Comparison of ENCODE assay signal across 21 mouse cellular contexts in the genomic region with DNA sequence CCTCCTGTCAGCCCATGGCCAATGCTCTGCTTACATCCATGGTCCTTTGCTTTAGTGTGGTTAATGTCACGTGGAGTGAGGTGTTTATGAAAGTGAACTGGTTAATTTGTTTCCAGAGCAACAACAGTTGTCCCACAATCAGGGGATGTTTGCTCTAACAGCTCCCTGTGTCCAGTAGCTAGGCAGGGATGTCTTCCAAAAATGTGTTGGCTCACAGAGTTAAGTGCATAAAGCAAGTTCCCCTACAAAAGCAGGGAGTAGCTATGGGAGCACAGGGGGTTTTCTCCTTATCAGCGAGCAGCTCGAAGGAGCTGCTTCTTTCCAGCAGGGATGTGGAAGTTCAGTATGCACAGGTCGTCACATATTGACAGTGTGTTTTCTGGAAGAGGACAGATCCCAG. TPM values are rescaled to one million over a fixed set of nuclear protein-coding genes. Genes with fewer than 3 reads are reported as not detected.
DNase-seq lines count a peak whose midpoint lies in the region; ATAC-seq and TF ChIP-seq lines count a peak whose summit lies in the region.
"Had no signal": no experiment of that assay in that cellular context is flagged by ENCODE, and none has a peak within 500 bp of the region (broad histone marks: within the 10 kb centered on the region; RNA-seq: fewer than 3 reads in every experiment).

No protein-coding gene starts in this region.

- TF ChIP-seq POLR2A in brain, embryonic 14.5 days (IDR thresholded peaks at IDR 0.05; ENCODE audit: borderline replicate concordance, extremely low read depth, insufficient read depth, insufficient read length, poor library complexity, severe bottlenecking) = no peak

- H3K27ac ChIP-seq in heart, embryonic 12.5 days (ENCODE audit: poor library complexity, severe bottlenecking) = no peak overlapping the region
- H3K27ac ChIP-seq in hindbrain, postnatal 0 days = no peak overlapping the region
- H3K27ac ChIP-seq in hindbrain, embryonic 14.5 days = no peak overlapping the region
- H3K27ac ChIP-seq in limb, embryonic 10.5 days = no peak overlapping the region
- H3K27ac ChIP-seq: embryonic facial prominence, embryonic 10.5 days; heart, embryonic 15.5 days had no signal

- H3K36me3 ChIP-seq in heart, embryonic 12.5 days = no peaks in the 10 kb centered on the region
- H3K36me3 ChIP-seq in hindbrain, postnatal 0 days (ENCODE audit: insufficient read depth, low read length) = no peaks in the 10 kb centered on the region
- no peaks in the 10 kb centered on the region for H3K36me3 ChIP-seq in hindbrain, embryonic 14.5 days (replicated peaks; ENCODE audit: control insufficient read depth, insufficient read depth)
- no peaks in the 10 kb centered on the region for H3K36me3 ChIP-seq in limb, embryonic 10.5 days
- H3K36me3 ChIP-seq: embryonic facial prominence, embryonic 10.5 days; heart, embryonic 15.5 days had no signal

- H3K4me1 ChIP-seq in heart, embryonic 12.5 days (replicated peaks) = 0 out of 2 replicates have a peak, but pooled peaks cover 5% of the 10 kb centered on the region
- H3K4me1 ChIP-seq in hindbrain, postnatal 0 days (ENCODE audit: insufficient read depth, low read length) = no peaks in the 10 kb centered on the region; the same call in 1 of the 2 replicates
- H3K4me1 ChIP-seq in hindbrain, embryonic 14.5 days (replicated peaks; ENCODE audit: control insufficient read depth, insufficient read depth, low read length) = no peaks in the 10 kb centered on the region
- H3K4me1 ChIP-seq in limb, embryonic 10.5 days = peaks cover 6% of the 10 kb centered on the region

- TF ChIP-seq CTCF in hindbrain, postnatal 0 days (IDR thresholded peaks at IDR 0.05; ENCODE audit: low read depth) = no peak
- TF ChIP-seq CTCF in brain, embryonic 14.5 days (IDR thresholded peaks at IDR 0.05; ENCODE audit: borderline replicate concordance, extremely low read depth, insufficient read depth, insufficient read length) = no peak

- WGBS in heart, embryonic 12.5 days = 49% methylated on average over 4 of the region's 4 CpGs
- WGBS in hindbrain, postnatal 0 days = 35% methylated on average over 4 of the region's 4 CpGs
- 75% methylated on average over 4 of the region's 4 CpGs for WGBS in hindbrain, embryonic 14.5 days
- WGBS in limb, embryonic 10.5 days = 75% methylated on average over 4 of the region's 4 CpGs

- no peak overlapping the region for H3K4me3 ChIP-seq in heart, embryonic 12.5 days
- no peak overlapping the region for H3K4me3 ChIP-seq in hindbrain, postnatal 0 days (ENCODE audit: low read length)
- H3K4me3 ChIP-seq in hindbrain, embryonic 14.5 days (replicated peaks; ENCODE audit: low read length) = no peak overlapping the region
- no peak overlapping the region for H3K4me3 ChIP-seq in limb, embryonic 10.5 days
- H3K4me3 ChIP-seq: embryonic facial prominence, embryonic 10.5 days; heart, embryonic 15.5 days had no signal

- H3K27me3 ChIP-seq in heart, embryonic 12.5 days (replicated peaks) = no peaks in the 10 kb centered on the region
- H3K27me3 ChIP-seq in hindbrain, postnatal 0 days (ENCODE audit: insufficient read depth, low read length) = no peaks in the 10 kb centered on the region
- H3K27me3 ChIP-seq in hindbrain, embryonic 14.5 days (ENCODE audit: control insufficient read depth, insufficient read depth, low read length) = no peaks in the 10 kb centered on the region
- no peaks in the 10 kb centered on the region for H3K27me3 ChIP-seq in limb, embryonic 10.5 days (ENCODE audit: low read depth, poor library complexity, severe bottlenecking)
- H3K27me3 ChIP-seq: CH12.LX; heart, embryonic 15.5 days had no signal

- no peak overlapping the region for H3K4me2 ChIP-seq in heart, embryonic 12.5 days
- no peak overlapping the region for H3K4me2 ChIP-seq in hindbrain, postnatal 0 days (ENCODE audit: low read depth, low read length)
- no peak overlapping the region for H3K4me2 ChIP-seq in hindbrain, embryonic 14.5 days (replicated peaks)
- H3K4me2 ChIP-seq: heart, embryonic 15.5 days had no signal

- DNase-seq in heart, adult 11 months = peak; percentile 86
- peak; percentile 60 to 63 for DNase-seq in heart, postnatal 10 days
- no peak for DNase-seq in heart, adult 8-10 months (ENCODE audit: low spot score)
- peak; percentile 46 for DNase-seq in hindbrain, postnatal 0 days (ENCODE audit: low spot score)
- DNase-seq in hindbrain, embryonic 14.5 days (ENCODE audit: low spot score) = no peak
- DNase-seq in brain, embryonic 14.5 days (ENCODE audit: low read depth) = peak; percentile 29
- DNase-seq in limb, embryonic 10.5 days (ENCODE audit: low spot score) = no peak
- DNase-seq: adrenal gland, adult 2 months; adrenal gland, postnatal 25 days; cerebellum, adult 2 months; cerebellum, postnatal 10 days; gastrocnemius, postnatal 14 days; kidney, adult 8-10 months had no signal

- H3K9ac ChIP-seq in heart, embryonic 12.5 days = no peak overlapping the region
- no peak overlapping the region for H3K9ac ChIP-seq in hindbrain, postnatal 0 days (replicated peaks; ENCODE audit: low read length)
- H3K9ac ChIP-seq in hindbrain, embryonic 14.5 days = no peak overlapping the region
- H3K9ac ChIP-seq: heart, embryonic 15.5 days had no signal

- H3K9me3 ChIP-seq in heart, embryonic 12.5 days (replicated peaks) = no peaks in the 10 kb centered on the region
- no peaks in the 10 kb centered on the region for H3K9me3 ChIP-seq in hindbrain, postnatal 0 days (ENCODE audit: low read length)
- H3K9me3 ChIP-seq in hindbrain, embryonic 14.5 days (ENCODE audit: control insufficient read depth, low read length) = no peaks in the 10 kb centered on the region
- H3K9me3 ChIP-seq in limb, embryonic 10.5 days (replicated peaks) = no peaks in the 10 kb centered on the region
- H3K9me3 ChIP-seq: embryonic facial prominence, embryonic 10.5 days; heart, embryonic 15.5 days had no signal

- ATAC-seq in heart, embryonic 12.5 days (ENCODE audit: insufficient number of reproducible peaks, low FRiP score) = no peak
- ATAC-seq in hindbrain, postnatal 0 days = peak; percentile 59; the same call in 1 of the 2 replicates
- no peak; the same call in 1 of the 2 replicates for ATAC-seq in hindbrain, embryonic 14.5 days (ENCODE audit: low FRiP score)
- ATAC-seq: forebrain, embryonic 14.5 days; inflammation-experienced regulatory T-cells, adult 6 months; intestine, postnatal 0 days had no signal

- intact Hi-C loops in heart, postnatal 10 days (cut with DNase I) = no loop called here

RNA-seq across cellular contexts. Expression of gene Tmem182, which starts 19.1 kb away (rescaled TPM):
- polyA plus RNA-seq in heart, embryonic 12.5 days (2016; fragmentation: Nextera tagmentation; extraction: Ambion mirVana) = 21.1 and 22.9 TPM in 2 replicates
- total RNA-seq in heart, postnatal 10 days (2021) = 100 to 1,000 TPM; 124 to 131 TPM
- 100 to 1,000 TPM; 171 to 176 (median 173) TPM for total RNA-seq in heart, adult 8-10 months (2022)
- 0.05 and 1.2 TPM in 2 replicates for total RNA-seq in hindbrain, postnatal 0 days (2014; rRNA removed)
- polyA plus RNA-seq in hindbrain, postnatal 0 days (2015; fragmentation: Nextera tagmentation; extraction: Ambion mirVana) = 0.29 and 0.31 TPM in 2 replicates
- 0.09 TPM in 1 of 2 replicates, not detected in the other for polyA plus RNA-seq in hindbrain, embryonic 14.5 days (2014; fragmentation: Nextera tagmentation; extraction: Ambion mirVana)
- polyA plus RNA-seq in brain, embryonic 14.5 days (2012; rRNA removed) = 0.05 TPM in 1 of 2 replicates, not detected in the other
- polyA plus RNA-seq in limb, embryonic 10.5 days (2016; fragmentation: Nextera tagmentation; extraction: Ambion mirVana) = 0.09 TPM in 1 of 2 replicates, not detected in the other
- total RNA-seq: CH12.LX had no signal
- polyA plus RNA-seq: embryonic facial prominence, embryonic 10.5 days; forebrain, embryonic 14.5 days; hindbrain, embryonic 11.5 days; inflammation-experienced regulatory T-cells, adult 6 months had no signal

RNA-seq across cellular contexts. Expression of gene Mfsd9, which starts 34.0 kb away (rescaled TPM):
- 1.7 and 2.1 TPM in 2 replicates for polyA plus RNA-seq in heart, embryonic 12.5 days (2016; fragmentation: Nextera tagmentation; extraction: Ambion mirVana)
- 1 to 10 TPM; 1.0 to 1.4 TPM for total RNA-seq in heart, postnatal 10 days (2021)
- total RNA-seq in heart, adult 8-10 months (2022) = 1 to 10 TPM in 1 of 4 experiments, under 1 TPM in 3; 0.49 to 1.3 (median 0.64) TPM
- 10.7 and 12.9 TPM in 2 replicates for total RNA-seq in hindbrain, postnatal 0 days (2014; rRNA removed)
- polyA plus RNA-seq in hindbrain, postnatal 0 days (2015; fragmentation: Nextera tagmentation; extraction: Ambion mirVana) = 4.9 and 5.5 TPM in 2 replicates
- 8.6 and 9.8 TPM in 2 replicates for polyA plus RNA-seq in hindbrain, embryonic 14.5 days (2014; fragmentation: Nextera tagmentation; extraction: Ambion mirVana)
- 2.6 and 3.9 TPM in 2 replicates for polyA plus RNA-seq in brain, embryonic 14.5 days (2012; rRNA removed)
- 2.1 and 3.4 TPM in 2 replicates for polyA plus RNA-seq in limb, embryonic 10.5 days (2016; fragmentation: Nextera tagmentation; extraction: Ambion mirVana)
- total RNA-seq: CH12.LX had no signal

Comparison
In these comparisons a context has a peak if more than half of its experiments do, and no peak if none do; other contexts are left out.
1. DNase-seq: peak in heart, adult 11 months (single experiment), heart, postnatal 10 days (2 of 2), hindbrain, postnatal 0 days (single experiment) and brain, embryonic 14.5 days (single experiment); none in heart, adult 8-10 months (single experiment), hindbrain, embryonic 14.5 days (single experiment) and limb, embryonic 10.5 days (single experiment).
2. RNA of gene Tmem182, which starts 19.1 kb away (polyA plus RNA-seq): 21.1 to 22.9 TPM in heart, embryonic 12.5 days; 0.29 to 0.31 TPM in hindbrain, postnatal 0 days, 0.09 TPM in limb, embryonic 10.5 days, 0.05 TPM in brain, embryonic 14.5 days and 0.09 TPM in hindbrain, embryonic 14.5 days; every median in the first group is over 10 times any median in the second.